Mouse (Mus musculus): ENCODE measurements at regions not wholly inside any gene's neighbourhood (a gene's known extent, or its start where the extent isn't known, plus 50 kb on each side); places are given as distances from the start of the nearest gene placed in this dataset.
"Not testable (repeated sequence)": the region's sequence is repeated elsewhere in the genome, so short reads cannot be mapped to it uniquely, and the experiment has no call there.

- H3K9me3 ChIP-seq (ENCODE audit: control insufficient read depth): no peaks in the 10 kb centered on the region
- no peak for ATAC-seq
- H3K36me3 ChIP-seq (ENCODE audit: control insufficient read depth, insufficient read depth): no peaks in the 10 kb centered on the region
- TF ChIP-seq CTCF (IDR thresholded peaks at IDR 0.05; ENCODE audit: low read depth): no peak
- no peaks in the 10 kb centered on the region for H3K4me1 ChIP-seq (replicated peaks; ENCODE audit: control insufficient read depth, insufficient read depth, low read length)
- no peak overlapping the region for H3K4me3 ChIP-seq (ENCODE audit: low read depth, low read length)
- no peaks in the 10 kb centered on the region for H3K27me3 ChIP-seq (replicated peaks; ENCODE audit: control insufficient read depth, insufficient read depth, low read length)
- 84% methylated on average over 3 of the region's 3 CpGs for WGBS
- H3K27ac ChIP-seq (ENCODE audit: low read depth, low read length): no peak overlapping the region
- H3K9ac ChIP-seq (ENCODE audit: low read depth, low read length): no peak overlapping the region
- H3K4me2 ChIP-seq (replicated peaks; ENCODE audit: low read depth): no peak overlapping the region
Observed at GRCm38 (mm10) chr7:138455371-138455770, 57.8 kb upstream of the Tcerg1l start.

GRCm38 (mm10) chr7:138454498-138455225 lies 57.1 kb upstream of the Tcerg1l start:
- not testable (repeated sequence) for H3K36me3 ChIP-seq (ENCODE audit: control insufficient read depth, insufficient read depth); H3K9ac ChIP-seq (ENCODE audit: low read depth, low read length); H3K27ac ChIP-seq (ENCODE audit: low read depth, low read length); H3K9me3 ChIP-seq (ENCODE audit: control insufficient read depth); H3K4me3 ChIP-seq (ENCODE audit: low read depth, low read length); H3K4me1 ChIP-seq (replicated peaks; ENCODE audit: control insufficient read depth, insufficient read depth, low read length); H3K27me3 ChIP-seq (replicated peaks; ENCODE audit: control insufficient read depth, insufficient read depth, low read length); ATAC-seq; H3K4me2 ChIP-seq (replicated peaks; ENCODE audit: low read depth)
- 29% methylated on average over 14 of the region's 14 CpGs for WGBS

GRCm38 (mm10) chr7:138451321-138451720 lies 53.8 kb upstream of the Tcerg1l start:
- no peak for ATAC-seq
- no peak overlapping the region for H3K4me2 ChIP-seq (replicated peaks; ENCODE audit: low read depth)
- H3K27me3 ChIP-seq (replicated peaks; ENCODE audit: control insufficient read depth, insufficient read depth, low read length): no peaks in the 10 kb centered on the region
- TF ChIP-seq CTCF (IDR thresholded peaks at IDR 0.05; ENCODE audit: low read depth): no peak
- no peaks in the 10 kb centered on the region for H3K9me3 ChIP-seq (ENCODE audit: control insufficient read depth)
- H3K27ac ChIP-seq (ENCODE audit: low read depth, low read length): no peak overlapping the region
- H3K36me3 ChIP-seq (ENCODE audit: control insufficient read depth, insufficient read depth): no peaks in the 10 kb centered on the region
- H3K4me1 ChIP-seq (replicated peaks; ENCODE audit: control insufficient read depth, insufficient read depth, low read length): no peaks in the 10 kb centered on the region
- no peak overlapping the region for H3K9ac ChIP-seq (ENCODE audit: low read depth, low read length)
- H3K4me3 ChIP-seq (ENCODE audit: low read depth, low read length): no peak overlapping the region

- no peak for TF ChIP-seq CTCF (IDR thresholded peaks at IDR 0.05; ENCODE audit: low read depth)
Observed at GRCm38 (mm10) chr7:138448519-138448918, 51.0 kb upstream of the Tcerg1l start.

More at GRCm38 (mm10) chr7:138448519-138448918, 51.0 kb upstream of the Tcerg1l start:
- 77% methylated on average over 7 of the region's 7 CpGs for WGBS
- no peaks in the 10 kb centered on the region for H3K9me3 ChIP-seq (ENCODE audit: control insufficient read depth)
- no peak overlapping the region for H3K4me2 ChIP-seq (replicated peaks; ENCODE audit: low read depth)
- H3K27ac ChIP-seq (ENCODE audit: low read depth, low read length): no peak overlapping the region
- no peaks in the 10 kb centered on the region for H3K4me1 ChIP-seq (replicated peaks; ENCODE audit: control insufficient read depth, insufficient read depth, low read length)
- H3K27me3 ChIP-seq (replicated peaks; ENCODE audit: control insufficient read depth, insufficient read depth, low read length): no peaks in the 10 kb centered on the region
- no peaks in the 10 kb centered on the region for H3K36me3 ChIP-seq (ENCODE audit: control insufficient read depth, insufficient read depth)
- no peak overlapping the region for H3K4me3 ChIP-seq (ENCODE audit: low read depth, low read length)
- no peak overlapping the region for H3K9ac ChIP-seq (ENCODE audit: low read depth, low read length)
- no peak for ATAC-seq
